Mouse (Mus musculus) lung, adult 2 months (tissue): Measurements from ENCODE around the gene Pde4d. TPM values are rescaled to one million over a fixed set of nuclear protein-coding genes. Genes with fewer than 3 reads are reported as not detected.

ENCODE experiments used
- DNase-seq: peaks from one replicate; pipeline ENCODE4 v3.0.0; 2022
- H3K4me1 ChIP-seq: fragments of 200-500 bp; 2 replicates; pipeline ENCODE4 v1.6.1; 2011; ENCODE audit warnings: low read length; ENCODE audit not compliant: control insufficient read depth, insufficient read depth
- H3K4me3 ChIP-seq: fragments of 200-500 bp; replicated peaks from 2 replicates; pipeline ENCODE3; 2011; ENCODE audit warnings: low read depth, mild to moderate bottlenecking, control low read depth, low read length; ENCODE audit errors: extremely low read depth
- CTCF ChIP-seq: fragments of 200-500 bp; IDR thresholded peaks from 2 replicates; pipeline ENCODE4 v1.5.1; 2011; ENCODE audit warnings: mild to moderate bottlenecking, low read length, control low read depth; ENCODE audit not compliant: insufficient read depth
- POLR2A ChIP-seq: fragments of 200-500 bp; IDR thresholded peaks from 2 replicates; pipeline ENCODE4 v1.6.1; 2011; ENCODE audit warnings: low read depth, mild to moderate bottlenecking, control low read depth, low read length, borderline replicate concordance; ENCODE audit errors: extremely low read depth
- WGBS: fragments of 180-500 bp; shearing (Covaris S2); methylation state at CpG from one replicate; pipeline ENCODE4 v1.1.7; 2018; 5-methylcytosine and 5-hydroxymethylcytosine counted together
- polyA plus RNA-seq: library from polyadenylated mRNA; depleted of rRNA; stranded (reverse); fragments of >200 nt; gene quantifications from 2 replicates; pipeline ENCODE4 v1.2.3, GENCODE M21; 2012

The Pde4d gene
- polyA plus RNA-seq, 1 experiment = 20.0 TPM

- 88% methylated on average over 6 of the region's 6 CpGs for WGBS
- Histone ChIP-seq H3K4me3 (no peak overlapping the region), H3K4me1 (peaks cover 13% of the 10 kb centered on the region)
- TF ChIP-seq CTCF = no peak
- TF ChIP-seq POLR2A = no peak
- DNase-seq = no peak
Measured at GRCm38 (mm10) chr13:109645910-109646284, 1196.1 kb downstream of the Pde4d start.

GRCm38 (mm10) chr13:109646597-109647232 lies 1197.0 kb downstream of the Pde4d start:
- 49% methylated on average over 11 of the region's 11 CpGs for WGBS
- Histone ChIP-seq H3K4me1 (peaks cover 6% of the 10 kb centered on the region; the same call in 1 of the 2 replicates), H3K4me3 (no peak overlapping the region)
- no peak for DNase-seq
- TF ChIP-seq POLR2A (no peak), CTCF (no peak)

DNA sequence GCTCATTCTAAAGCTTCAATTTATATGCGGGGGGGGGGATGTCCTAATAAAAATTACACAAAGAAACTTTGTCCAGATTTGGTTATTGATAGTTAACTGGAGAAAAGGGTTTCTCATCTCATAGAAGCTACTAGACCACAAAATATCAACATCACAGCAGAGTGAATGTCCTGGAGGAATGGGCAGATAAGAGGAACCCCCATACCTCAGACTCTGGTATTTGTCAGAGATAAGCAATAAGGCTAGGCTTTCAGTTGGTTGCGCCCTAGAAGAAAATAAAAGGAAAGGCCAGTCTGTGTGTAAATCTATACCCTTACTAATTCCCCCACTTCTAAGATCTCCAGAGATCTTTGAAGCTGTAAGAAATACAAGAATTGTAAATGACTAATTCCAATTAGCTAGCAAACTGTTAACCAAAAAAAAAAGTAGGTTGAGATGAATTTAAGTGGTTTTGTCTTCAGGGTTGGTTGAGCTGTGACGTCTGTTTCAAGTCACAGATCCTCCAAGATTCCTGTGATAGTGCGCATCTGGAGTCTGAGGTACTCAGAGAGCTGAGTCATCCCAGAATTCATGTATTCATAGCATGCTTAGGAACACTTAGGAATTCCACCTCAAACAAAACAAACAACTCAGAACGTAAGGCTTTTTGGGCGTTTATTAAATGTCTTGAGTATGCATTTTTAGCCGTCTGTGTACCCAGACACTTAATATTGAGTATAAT lies 1197.9 kb downstream of the Pde4d start:
- H3K4me1 ChIP-seq = peaks cover 8% of the 10 kb centered on the region; the same call in 1 of the 2 replicates
- H3K4me3 ChIP-seq = no peak overlapping the region
- TF ChIP-seq POLR2A (no peak), CTCF (no peak)
- WGBS = 74% methylated on average over 7 of the region's 7 CpGs
- DNase-seq = no peak

DNA sequence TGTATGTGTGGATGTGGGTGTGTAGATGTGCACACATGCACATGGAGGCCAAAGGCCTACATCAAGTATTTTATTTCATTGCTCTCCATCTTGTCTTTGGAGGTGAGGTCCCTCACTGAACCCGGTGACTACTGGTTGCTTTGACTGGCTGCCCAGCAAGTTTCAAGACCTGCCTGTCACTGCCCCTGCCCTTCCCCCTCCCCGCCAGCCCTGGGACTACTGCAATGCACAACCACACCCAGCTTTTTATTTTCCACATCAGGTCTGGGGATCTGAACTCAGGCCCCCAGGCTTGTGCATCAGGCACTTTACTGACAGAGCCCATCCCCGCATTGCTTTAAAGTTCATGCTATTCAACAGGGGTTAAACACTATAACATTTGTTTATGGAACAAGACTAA lies 1198.6 kb downstream of the Pde4d start:
- no peak for TF ChIP-seq POLR2A
- no peak for TF ChIP-seq CTCF
- 84% methylated on average over 3 of the region's 3 CpGs for WGBS
- Histone ChIP-seq H3K4me1 (peaks cover 8% of the 10 kb centered on the region; the same call in 1 of the 2 replicates), H3K4me3 (no peak overlapping the region)
- DNase-seq = no peak

GRCm38 (mm10) chr13:109651790-109652605 lies 1202.2 kb downstream of the Pde4d start:
- TF ChIP-seq POLR2A (no peak), CTCF (no peak)
- Histone ChIP-seq H3K4me3 (no peak overlapping the region), H3K4me1 (peaks cover 4% of the 10 kb centered on the region; the same call in 1 of the 2 replicates)
- no peak for DNase-seq
- WGBS = 49% methylated on average over 10 of the region's 10 CpGs

- WGBS = 52% methylated on average over 7 of the region's 7 CpGs
- Histone ChIP-seq H3K4me1 (peaks cover 9% of the 10 kb centered on the region), H3K4me3 (no peak overlapping the region)
- no peak for DNase-seq
- TF ChIP-seq POLR2A (no peak), CTCF (no peak)
Measured at GRCm38 (mm10) chr13:109652631-109653030, 1202.9 kb downstream of the Pde4d start.

- H3K4me1 ChIP-seq = peaks cover 9% of the 10 kb centered on the region
- no peak for DNase-seq
- 81% methylated on average over 3 of the region's 3 CpGs for WGBS
- H3K4me3 ChIP-seq = no peak overlapping the region
- no peak for TF ChIP-seq CTCF
- TF ChIP-seq POLR2A = no peak
Measured at GRCm38 (mm10) chr13:109655390-109655789, 1205.6 kb downstream of the Pde4d start.

DNA sequence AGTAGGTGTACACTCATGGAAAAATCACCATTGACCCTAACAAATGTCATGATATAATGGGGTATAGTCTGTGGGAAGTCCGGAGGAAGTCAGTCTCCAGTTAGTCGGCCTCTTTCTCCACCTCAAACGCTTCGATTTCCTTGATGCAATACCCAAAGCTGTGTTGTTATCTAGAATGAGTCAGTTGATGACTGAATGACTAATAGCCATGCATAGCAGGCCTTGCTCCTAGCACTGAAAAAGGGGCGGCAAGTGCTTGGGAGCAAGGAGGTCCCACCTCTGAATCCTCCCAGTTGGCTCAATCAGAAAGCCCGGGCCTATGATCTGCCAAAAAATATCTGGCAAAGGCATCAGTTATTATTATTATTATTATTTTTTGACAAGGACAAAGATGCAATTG lies 1209.4 kb downstream of the Pde4d start:
- 37% methylated on average over 6 of the region's 6 CpGs for WGBS
- DNase-seq = no peak
- no peak for TF ChIP-seq POLR2A
- TF ChIP-seq CTCF = no peak
- Histone ChIP-seq H3K4me3 (no peak overlapping the region), H3K4me1 (peaks cover 9% of the 10 kb centered on the region; the same call in 1 of the 2 replicates)

DNA sequence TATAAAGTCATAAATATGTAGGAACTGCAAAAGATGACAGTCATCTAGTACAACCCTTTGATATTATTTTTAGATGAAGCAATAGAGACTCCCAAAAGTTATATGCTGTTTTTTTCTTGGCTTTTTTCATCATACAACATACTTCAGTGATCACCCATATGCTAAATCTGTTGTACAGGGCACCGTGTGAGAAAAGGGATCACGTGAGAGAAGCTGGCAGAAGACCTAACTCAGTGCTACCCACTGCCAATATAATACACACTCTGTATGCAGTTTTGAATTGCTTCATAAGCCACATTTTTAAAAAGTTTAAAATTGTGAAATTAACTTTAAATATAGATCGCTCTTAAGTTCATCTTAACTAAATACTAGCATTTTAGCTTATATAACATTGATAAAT lies 1211.6 kb downstream of the Pde4d start:
- DNase-seq = no peak
- no peak for TF ChIP-seq POLR2A
- peaks cover 9% of the 10 kb centered on the region; the same call in 1 of the 2 replicates for H3K4me1 ChIP-seq

More for the DNA sequence above, 1211.6 kb downstream of the Pde4d start:
- H3K4me3 ChIP-seq = no peak overlapping the region
- 92% methylated on average over 3 of the region's 3 CpGs for WGBS
